Mouse (Mus musculus): ENCODE data around the gene Gm45234. TPM values are rescaled to one million over a fixed set of nuclear protein-coding genes. Genes with fewer than 3 reads are reported as not detected.

Gene Gm45234
- polyA plus RNA-seq, 1 experiment = not detected

- Histone ChIP-seq H3K4me1 (ENCODE audit: control insufficient read depth, insufficient read depth, low read length) (no peaks in the 10 kb centered on the region), H3K4me3 (replicated peaks; ENCODE audit: control insufficient read depth, low read depth, low read length) (no peak overlapping the region), H3K27ac (ENCODE audit: control insufficient read depth, insufficient read depth, low read depth, low read length, poor library complexity) (no peak overlapping the region)
- WGBS = 78% methylated on average over 4 of the region's 4 CpGs
- TF ChIP-seq CTCF (IDR thresholded peaks at IDR 0.05; ENCODE audit: control insufficient read depth, insufficient read depth, low read length) (no peak), POLR2A (IDR thresholded peaks at IDR 0.05; ENCODE audit: borderline replicate concordance, control insufficient read depth, low read depth, low read length) (no peak)
These were observed 33.7 kb upstream of the Gm45234 start for GRCm38 (mm10) chr6:124789519-124789918.

DNA sequence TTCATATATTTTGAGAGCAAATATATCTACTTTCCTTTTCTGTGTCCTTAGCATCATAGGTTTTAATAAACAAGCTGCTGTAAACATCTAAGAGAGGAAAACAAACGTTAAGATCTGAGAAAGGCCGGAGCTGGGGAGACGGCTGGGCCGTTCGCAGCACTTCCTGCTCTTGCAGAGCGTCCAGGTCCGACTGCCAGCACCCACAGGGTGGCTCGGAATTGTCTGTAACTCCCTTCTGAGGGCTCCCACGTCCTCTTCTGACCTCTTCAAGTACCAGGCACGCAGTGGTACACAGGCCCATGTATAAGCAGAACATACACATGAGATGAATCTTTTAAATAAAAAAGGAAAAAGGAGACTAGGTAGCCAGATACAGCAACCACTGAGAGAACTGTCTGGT is 31.9 kb upstream of the Gm45234 start:
- 74% methylated on average over 10 of the region's 10 CpGs for WGBS
- TF ChIP-seq POLR2A (IDR thresholded peaks at IDR 0.05; ENCODE audit: borderline replicate concordance, control insufficient read depth, low read depth, low read length) (no peak), CTCF (IDR thresholded peaks at IDR 0.05; ENCODE audit: control insufficient read depth, insufficient read depth, low read length) (no peak)
- Histone ChIP-seq H3K4me1 (ENCODE audit: control insufficient read depth, insufficient read depth, low read length) (no peaks in the 10 kb centered on the region), H3K27ac (ENCODE audit: control insufficient read depth, insufficient read depth, low read depth, low read length, poor library complexity) (no peak overlapping the region), H3K4me3 (replicated peaks; ENCODE audit: control insufficient read depth, low read depth, low read length) (no peak overlapping the region)

GRCm38 (mm10) chr6:124786756-124787420 is 31.1 kb upstream of the Gm45234 start:
- H3K4me3 ChIP-seq (replicated peaks; ENCODE audit: control insufficient read depth, low read depth, low read length) = no peak overlapping the region
- no peaks in the 10 kb centered on the region for H3K4me1 ChIP-seq (ENCODE audit: control insufficient read depth, insufficient read depth, low read length)
- H3K27ac ChIP-seq (ENCODE audit: control insufficient read depth, insufficient read depth, low read depth, low read length, poor library complexity) = no peak overlapping the region
- 35% methylated on average over 8 of the region's 8 CpGs for WGBS
- no peak for TF ChIP-seq POLR2A (IDR thresholded peaks at IDR 0.05; ENCODE audit: borderline replicate concordance, control insufficient read depth, low read depth, low read length)
- TF ChIP-seq CTCF (IDR thresholded peaks at IDR 0.05; ENCODE audit: control insufficient read depth, insufficient read depth, low read length) = no peak

DNA sequence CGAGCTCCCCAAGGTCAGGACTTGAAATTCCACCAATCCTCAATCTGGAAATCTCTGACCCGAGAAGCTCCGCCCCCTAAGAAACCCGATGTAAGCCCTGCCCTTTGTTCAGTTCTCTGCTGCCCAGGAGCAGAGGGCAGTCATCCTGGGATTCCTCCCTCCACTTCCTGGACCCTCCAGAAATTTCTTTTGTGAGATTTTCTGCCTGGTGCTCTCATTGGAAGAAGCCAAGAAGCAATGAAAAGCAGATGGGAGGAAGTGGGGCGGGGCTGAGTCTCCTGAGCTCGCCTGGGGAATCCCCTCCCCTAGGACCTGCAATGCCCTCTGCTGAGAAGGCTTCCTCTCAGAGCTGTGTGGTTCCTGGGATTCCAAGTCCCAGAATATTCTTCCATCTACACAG is 26.6 kb upstream of the Gm45234 start:
- 11% methylated on average over 6 of the region's 6 CpGs for WGBS
- Histone ChIP-seq H3K4me1 (ENCODE audit: control insufficient read depth, insufficient read depth, low read length) (no peaks in the 10 kb centered on the region; the same call in 1 of the 2 replicates), H3K4me3 (replicated peaks; ENCODE audit: control insufficient read depth, low read depth, low read length) (peak overlapping the region; percentile 39), H3K27ac (ENCODE audit: control insufficient read depth, insufficient read depth, low read depth, low read length, poor library complexity) (no peak overlapping the region)
- TF ChIP-seq CTCF (IDR thresholded peaks at IDR 0.05; ENCODE audit: control insufficient read depth, insufficient read depth, low read length) = no peak

DNA sequence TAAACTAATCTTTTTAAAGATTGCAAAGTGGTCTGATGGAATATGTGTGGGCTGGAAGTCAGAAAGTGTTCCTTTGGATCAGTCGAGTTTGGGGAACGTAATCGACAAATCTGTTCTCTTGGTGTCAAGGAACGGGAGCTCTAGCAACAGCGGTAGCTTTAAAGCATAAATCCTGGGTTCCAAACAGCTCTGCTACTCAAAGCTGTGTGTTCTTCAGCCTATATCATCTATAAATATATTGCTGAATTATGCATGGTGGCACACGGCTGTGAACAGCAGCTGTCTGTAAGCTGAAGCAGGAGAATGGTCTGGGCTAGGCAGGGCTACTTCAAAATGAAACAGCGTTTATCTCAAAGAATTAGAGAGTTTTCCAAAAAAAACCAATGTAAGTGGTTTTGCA is 25.1 kb upstream of the Gm45234 start:
- no peak for TF ChIP-seq CTCF (IDR thresholded peaks at IDR 0.05; ENCODE audit: control insufficient read depth, insufficient read depth, low read length)
- Histone ChIP-seq H3K27ac (ENCODE audit: control insufficient read depth, insufficient read depth, low read depth, low read length, poor library complexity) (no peak overlapping the region), H3K4me1 (ENCODE audit: control insufficient read depth, insufficient read depth, low read length) (no peaks in the 10 kb centered on the region; the same call in 1 of the 2 replicates), H3K4me3 (replicated peaks; ENCODE audit: control insufficient read depth, low read depth, low read length) (no peak overlapping the region)
- 85% methylated on average over 7 of the region's 7 CpGs for WGBS

- WGBS = 26% methylated on average over 10 of the region's 10 CpGs
- Histone ChIP-seq H3K4me3 (replicated peaks; ENCODE audit: control insufficient read depth, low read depth, low read length) (no peak overlapping the region), H3K4me1 (ENCODE audit: control insufficient read depth, insufficient read depth, low read length) (no peaks in the 10 kb centered on the region; the same call in 1 of the 2 replicates), H3K27ac (ENCODE audit: control insufficient read depth, insufficient read depth, low read depth, low read length, poor library complexity) (no peak overlapping the region)
- TF ChIP-seq POLR2A (IDR thresholded peaks at IDR 0.05; ENCODE audit: borderline replicate concordance, control insufficient read depth, low read depth, low read length) (no peak), CTCF (IDR thresholded peaks at IDR 0.05; ENCODE audit: control insufficient read depth, insufficient read depth, low read length) (no peak)
These were observed 24.2 kb upstream of the Gm45234 start for GRCm38 (mm10) chr6:124779984-124780416.

- no peak within 1 kb of the TSS for H3K4me3 ChIP-seq (replicated peaks; ENCODE audit: control insufficient read depth, low read depth, low read length)
- TF ChIP-seq CTCF (IDR thresholded peaks at IDR 0.05; ENCODE audit: control insufficient read depth, insufficient read depth, low read length) (no peak), POLR2A (IDR thresholded peaks at IDR 0.05; ENCODE audit: borderline replicate concordance, control insufficient read depth, low read depth, low read length) (no peak)
- WGBS = 5% methylated on average over 23 of the region's 23 CpGs
- H3K27ac ChIP-seq (ENCODE audit: control insufficient read depth, insufficient read depth, low read depth, low read length, poor library complexity) = no peak within 1 kb of the TSS
- H3K4me1 ChIP-seq (ENCODE audit: control insufficient read depth, insufficient read depth, low read length) = no peaks in the 10 kb centered on the region; the same call in 1 of the 2 replicates
These were observed 23.6 kb upstream of the Gm45234 start, which contains the start of gene Lrrc23 for GRCm38 (mm10) chr6:124779222-124779983. Gene Lrrc23, minus strand, starts transcription at chr6:124779727.

- H3K4me3 ChIP-seq (replicated peaks; ENCODE audit: control insufficient read depth, low read depth, low read length) = no peak overlapping the region
- H3K4me1 ChIP-seq (ENCODE audit: control insufficient read depth, insufficient read depth, low read length) = no peaks in the 10 kb centered on the region
- WGBS = 85% methylated on average over 15 of the region's 15 CpGs
- H3K27ac ChIP-seq (ENCODE audit: control insufficient read depth, insufficient read depth, low read depth, low read length, poor library complexity) = no peak overlapping the region
- TF ChIP-seq POLR2A (IDR thresholded peaks at IDR 0.05; ENCODE audit: borderline replicate concordance, control insufficient read depth, low read depth, low read length) (no peak), CTCF (IDR thresholded peaks at IDR 0.05; ENCODE audit: control insufficient read depth, insufficient read depth, low read length) (no peak)
These were observed 14.7 kb upstream of the Gm45234 start for GRCm38 (mm10) chr6:124770511-124770910.

All from bone marrow, adult 2 months (tissue).